Mouse (Mus musculus) kidney, postnatal 10 days (tissue): ENCODE measurements at regions not wholly inside any gene's neighbourhood (a gene's known extent, or its start where the extent isn't known, plus 50 kb on each side); places are given as distances from the start of the nearest gene placed in this dataset.
"Not testable (repeated sequence)": the region's sequence is repeated elsewhere in the genome, so short reads cannot be mapped to it uniquely, and the experiment has no call there.

Experiments
- DNase-seq: peaks from one replicate; pipeline ENCODE4 v3.0.0; 2021; ENCODE audit warnings: mixed read lengths

DNA sequence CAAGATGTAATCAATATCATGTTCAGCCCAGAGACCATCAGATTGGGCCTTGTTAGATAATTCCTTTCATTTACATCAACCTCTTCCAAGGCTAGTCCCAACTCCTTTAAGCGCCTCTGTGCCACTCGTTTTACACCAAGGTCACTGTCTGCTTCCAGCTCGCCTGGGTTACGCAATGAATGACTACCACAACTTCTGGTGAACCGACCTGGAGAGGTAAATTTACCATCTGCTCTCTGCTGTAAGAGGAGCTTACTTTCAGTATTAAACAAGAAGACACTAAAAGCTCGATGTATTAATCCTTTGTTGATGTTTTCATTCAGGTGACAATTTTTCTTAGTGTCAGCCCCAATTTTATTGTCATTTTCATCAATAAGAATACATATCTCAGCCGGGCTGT, 51.7 kb upstream of the Fam174b start:
- DNase-seq: no peak

DNA sequence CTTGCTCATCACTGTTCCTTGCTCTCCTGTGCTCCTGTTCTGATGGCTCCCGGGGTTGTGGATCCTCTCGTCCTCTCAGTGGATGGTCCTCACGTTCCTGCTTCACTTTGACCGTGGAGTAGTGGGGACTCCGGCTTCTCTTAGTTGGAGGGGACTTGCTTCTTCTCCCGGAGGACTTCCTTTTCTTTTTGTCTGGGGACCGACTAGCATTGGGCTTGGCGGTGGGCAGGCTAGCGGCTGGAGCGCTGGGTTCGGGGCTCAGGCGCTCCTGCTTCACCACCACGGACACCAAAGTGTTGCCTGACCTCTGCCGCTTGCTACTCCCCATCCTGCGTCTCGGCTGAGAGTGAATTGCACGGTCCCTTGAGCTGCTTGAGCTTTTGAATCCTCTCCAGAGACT, 53.9 kb upstream of the Fam174b start:
- DNase-seq: not testable (repeated sequence)

DNA sequence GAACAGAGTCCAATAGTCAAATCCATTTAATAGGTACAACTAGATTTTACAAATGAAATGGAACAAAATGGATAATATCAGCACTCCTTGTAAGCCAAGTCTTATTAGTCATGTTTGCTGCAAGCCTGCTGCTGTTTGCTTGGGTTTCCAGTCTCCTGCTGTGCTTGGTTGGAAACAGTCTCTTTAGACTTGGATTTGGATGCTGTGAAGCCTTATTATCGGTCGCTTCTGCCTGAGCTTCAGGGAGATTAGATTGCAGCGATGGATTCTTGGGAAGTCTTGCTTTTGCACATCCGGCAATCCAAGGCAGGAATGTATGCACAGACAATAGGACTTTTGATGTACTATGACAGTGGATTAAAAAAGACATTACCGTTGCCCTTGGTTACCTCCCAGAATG, 57.3 kb upstream of the Fam174b start:
- no peak for DNase-seq

DNA sequence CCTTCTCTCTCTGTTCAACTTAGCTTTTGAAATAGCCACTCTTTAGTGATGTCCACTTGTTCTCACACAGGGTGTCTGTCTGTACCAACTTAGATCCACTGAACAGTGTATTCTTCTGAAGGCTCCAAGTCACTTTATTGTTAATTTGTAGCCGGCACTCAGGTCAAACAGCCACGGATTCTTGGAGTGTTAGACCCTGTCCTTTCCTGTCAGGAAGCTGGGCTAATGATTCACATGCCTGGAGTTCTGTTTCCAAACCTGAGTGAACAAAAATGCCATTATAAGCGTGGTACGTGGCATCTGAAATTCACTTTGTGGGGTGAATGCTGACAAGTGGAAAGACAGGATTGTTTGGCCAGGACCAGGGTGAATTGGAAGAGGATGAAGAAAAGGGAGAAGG, 69.5 kb upstream of the Fam174b start:
- DNase-seq: peak; percentile 58

DNA sequence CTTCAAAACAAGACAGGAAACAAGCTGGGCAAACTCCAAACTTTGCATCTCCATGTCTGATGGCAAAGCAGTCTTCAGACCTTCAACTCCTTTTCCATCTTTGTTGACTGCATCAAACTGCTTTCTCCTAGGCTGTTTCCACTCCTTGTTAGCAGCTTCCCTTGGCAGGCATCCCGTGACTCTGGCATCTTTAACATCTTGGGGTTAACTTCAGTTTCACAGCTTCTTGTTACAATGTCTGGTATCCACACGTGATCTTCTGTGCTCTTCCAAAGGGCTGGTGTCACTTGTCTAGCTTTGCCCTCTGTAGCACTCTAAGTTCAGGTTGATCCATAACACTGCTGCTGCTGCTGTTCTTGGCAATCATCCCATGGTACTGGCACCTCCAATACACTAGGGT, 71.3 kb upstream of the Fam174b start:
- DNase-seq: peak; percentile 67

DNA sequence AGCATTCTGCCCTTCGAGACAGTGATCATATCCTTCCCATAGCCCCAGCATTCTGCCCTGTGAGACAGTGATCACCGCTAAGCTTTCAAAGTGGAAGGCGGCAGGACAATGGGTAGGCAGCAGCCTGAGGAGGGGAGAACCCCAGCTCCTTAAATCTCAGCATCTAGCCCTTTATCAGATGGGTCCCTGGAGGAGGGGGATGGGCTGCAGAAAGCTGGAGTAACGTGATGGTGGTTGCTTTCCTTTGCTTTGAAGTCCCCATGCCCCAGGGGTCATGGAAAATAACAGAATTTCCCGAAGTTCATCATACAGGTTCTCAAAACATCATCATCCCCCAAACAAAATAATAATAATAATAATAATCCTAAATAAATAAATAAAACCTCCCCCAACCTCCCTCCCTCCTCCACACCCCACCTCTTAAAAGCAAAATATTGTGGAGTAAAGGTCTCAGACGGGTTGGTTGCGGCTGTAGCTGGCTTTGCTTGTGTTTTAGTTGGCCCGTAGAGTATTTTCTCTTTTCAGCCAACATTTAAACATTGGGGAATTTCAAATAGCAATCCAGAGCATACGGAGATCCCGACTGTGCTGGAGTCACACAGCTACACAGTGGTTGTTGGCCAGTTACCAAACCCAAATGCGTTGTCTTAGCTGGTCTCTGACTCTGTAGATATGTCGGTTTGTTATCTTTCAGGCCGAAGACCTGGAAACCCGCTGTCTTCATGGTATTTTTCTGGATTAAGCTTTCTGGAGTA, 73.0 kb upstream of the Fam174b start:
- peak; percentile 75 for DNase-seq

DNA sequence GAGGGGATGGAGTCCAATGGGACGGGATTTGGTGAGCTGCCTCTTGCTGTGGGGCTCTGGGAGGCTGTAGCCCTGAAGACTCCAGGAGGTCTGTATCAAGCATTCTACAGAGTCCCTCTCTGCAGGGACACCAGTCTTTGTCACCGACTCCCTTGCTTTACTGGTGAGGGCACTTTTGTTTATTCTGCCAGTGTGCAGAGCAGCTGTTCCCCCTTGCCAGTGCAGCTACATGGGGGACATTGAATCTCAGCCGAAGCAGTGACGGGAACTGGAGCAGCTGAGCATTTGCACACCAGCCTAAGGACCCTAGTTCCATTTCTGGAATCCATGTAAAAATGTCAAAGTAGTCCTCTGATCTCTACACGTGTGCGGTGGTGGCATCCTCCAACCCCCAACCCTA, 75.1 kb upstream of the Fam174b start:
- DNase-seq: peak; percentile 1

DNA sequence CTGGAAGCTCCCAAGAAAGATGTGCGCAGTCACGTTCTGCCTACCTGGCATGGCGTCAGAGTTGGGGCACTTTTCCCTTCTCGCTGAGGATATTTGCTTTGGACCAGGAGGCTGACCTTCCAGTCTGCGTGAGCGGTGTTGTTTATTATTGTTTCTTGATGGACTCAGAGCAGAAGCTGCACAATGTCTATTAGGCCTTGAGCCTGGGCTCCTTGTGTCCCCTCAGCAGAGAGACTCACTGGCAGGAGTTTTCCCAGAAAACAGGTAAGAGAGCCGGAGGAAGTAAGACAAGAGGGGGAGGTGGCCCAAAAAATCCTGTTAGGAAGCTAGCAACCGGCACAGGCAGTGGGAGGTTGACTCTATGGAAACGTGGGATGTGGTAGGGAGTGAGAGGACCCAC, 77.6 kb upstream of the Fam174b start:
- DNase-seq: no peak

DNA sequence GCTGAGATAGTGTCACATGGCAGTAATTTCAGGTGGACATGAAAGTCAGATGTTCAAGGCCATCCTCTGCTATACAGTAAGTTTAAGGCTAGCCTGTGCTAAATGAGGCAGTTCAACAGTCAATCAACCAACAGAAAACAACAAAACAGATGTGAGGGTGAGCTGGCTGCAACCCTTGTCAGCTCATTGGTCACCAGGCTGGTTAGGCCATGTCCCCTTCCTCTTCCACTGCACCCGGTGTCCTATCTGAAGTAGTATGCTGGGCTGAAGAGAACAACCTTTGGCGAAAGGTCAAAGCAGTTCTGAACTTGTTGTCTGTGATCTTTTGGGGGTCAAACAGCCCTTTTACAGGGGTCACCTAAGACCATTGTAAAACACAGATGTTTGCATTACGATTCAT, 78.2 kb upstream of the Fam174b start:
- no peak for DNase-seq

DNA sequence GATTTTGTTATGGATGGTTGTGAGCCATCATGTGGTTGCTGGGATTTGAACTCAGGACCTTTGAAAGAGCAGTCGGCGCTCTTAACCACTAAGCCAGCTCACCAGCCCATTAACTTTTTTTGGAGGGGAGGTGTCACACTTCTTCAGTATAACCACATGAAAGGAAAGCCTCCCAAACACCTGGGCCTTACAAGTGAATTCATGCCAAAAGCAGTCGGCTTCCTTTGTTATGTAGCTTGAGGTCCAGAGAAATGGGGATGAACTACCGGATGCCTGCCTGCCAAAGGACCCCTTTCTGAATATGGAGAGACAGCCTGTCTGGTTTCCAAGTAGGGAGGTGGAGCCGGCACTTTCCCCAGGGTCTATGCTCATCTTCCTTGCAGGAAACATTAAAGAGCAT, 80.6 kb upstream of the Fam174b start:
- DNase-seq: no peak

DNA sequence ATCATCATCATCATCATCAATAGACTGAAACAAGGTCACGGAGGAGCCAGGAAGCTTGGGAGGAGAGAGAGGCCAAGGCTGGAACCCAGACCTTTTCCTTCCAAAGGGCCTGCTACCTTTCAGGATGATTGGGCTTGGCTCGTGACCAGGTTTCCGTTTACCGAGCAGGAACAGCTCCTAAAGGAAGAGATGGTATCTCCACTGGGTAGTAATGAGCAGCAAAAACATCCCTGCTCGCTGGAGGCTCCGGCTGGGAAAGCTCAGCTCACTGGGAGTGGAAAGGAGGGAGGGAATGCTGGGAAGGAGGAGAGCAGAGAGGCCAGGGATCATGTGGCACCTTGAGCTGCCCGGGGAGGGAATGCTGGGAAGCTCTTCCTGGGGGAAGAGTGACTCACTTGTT, 82.8 kb upstream of the Fam174b start:
- DNase-seq: peak; percentile 74

DNA sequence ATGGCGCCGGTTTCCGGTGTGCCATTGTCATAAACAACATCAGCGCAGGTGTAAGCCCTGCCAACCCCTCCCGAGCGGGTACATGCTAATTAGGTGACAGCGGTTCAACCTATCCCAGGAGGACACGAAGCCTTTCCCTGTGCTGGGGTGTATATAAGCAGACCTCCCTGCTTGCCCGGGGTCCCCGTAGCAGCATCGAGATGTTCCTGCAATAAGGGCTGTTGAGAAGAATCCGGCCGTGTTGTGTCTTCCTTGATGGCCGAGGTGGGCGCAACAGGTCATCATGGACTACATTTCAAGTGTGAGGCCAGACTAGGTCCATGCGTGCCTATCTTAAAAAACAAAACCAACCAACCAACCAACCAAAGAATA, 83.7 kb upstream of the Fam174b start:
- DNase-seq: not testable (repeated sequence)

DNA sequence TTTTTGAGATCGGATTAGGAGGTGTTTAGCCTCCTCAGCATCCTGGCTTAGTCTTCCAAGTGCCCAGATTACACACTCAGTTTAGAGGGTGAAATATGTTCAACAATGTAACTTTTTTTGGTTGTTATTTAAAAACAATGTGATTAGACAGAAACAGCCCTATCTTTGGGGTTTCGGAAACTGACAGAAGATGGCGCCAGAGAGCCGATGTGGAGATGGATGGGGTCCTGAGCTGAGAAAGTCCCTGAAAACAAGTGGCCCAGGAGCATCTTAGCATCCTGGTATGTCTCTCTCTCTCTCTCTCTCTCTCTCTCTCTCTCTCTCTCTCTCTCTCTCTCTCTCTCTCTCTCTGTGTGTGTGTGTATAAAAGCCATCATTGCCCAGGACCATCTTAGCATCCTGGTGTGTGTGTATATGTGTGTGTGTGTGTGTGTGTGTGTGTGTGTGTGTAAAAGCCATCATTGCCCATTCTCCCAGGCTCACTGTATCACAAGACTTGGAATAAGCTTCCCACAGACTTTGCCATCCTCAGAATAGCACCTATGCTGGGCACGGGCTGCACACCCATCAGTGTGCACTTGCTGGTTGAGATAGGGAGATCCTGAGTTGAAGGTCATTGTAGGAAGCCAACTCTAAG, 84.2 kb upstream of the Fam174b start:
- peak; percentile 89 for DNase-seq

DNA sequence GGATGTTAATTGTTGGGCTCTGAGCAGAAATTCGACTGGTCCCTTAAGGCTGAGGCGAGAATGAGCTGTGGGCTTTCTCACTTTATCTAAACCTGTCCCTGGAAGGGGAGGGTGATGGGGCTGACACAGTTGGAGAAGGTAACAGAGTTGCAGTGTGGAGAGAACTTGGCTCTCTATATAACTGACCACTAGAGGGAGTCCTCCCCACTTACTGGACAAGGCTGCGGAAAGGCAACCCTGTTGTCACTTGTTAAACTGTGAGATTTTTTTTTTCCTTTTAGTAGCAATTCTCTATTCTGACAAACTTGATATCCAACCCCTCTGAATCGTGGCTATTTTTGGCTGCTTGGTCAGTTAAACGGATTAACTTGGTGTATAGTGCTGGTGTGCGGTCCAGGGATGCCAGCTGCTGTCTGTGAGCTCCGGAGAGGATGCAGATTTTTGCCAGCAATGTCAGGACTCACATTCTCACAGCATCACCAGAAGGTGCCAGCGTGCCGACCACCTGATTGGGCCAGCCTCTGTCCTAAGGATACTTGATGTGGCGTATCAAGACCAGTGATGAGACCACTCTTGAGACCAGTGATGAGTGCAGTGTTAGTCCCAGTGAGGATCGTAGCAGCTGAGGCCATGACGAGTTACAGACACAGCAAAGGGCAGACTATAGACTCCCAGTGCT, 85.8 kb upstream of the Fam174b start:
- DNase-seq: peak; percentile 54

DNA sequence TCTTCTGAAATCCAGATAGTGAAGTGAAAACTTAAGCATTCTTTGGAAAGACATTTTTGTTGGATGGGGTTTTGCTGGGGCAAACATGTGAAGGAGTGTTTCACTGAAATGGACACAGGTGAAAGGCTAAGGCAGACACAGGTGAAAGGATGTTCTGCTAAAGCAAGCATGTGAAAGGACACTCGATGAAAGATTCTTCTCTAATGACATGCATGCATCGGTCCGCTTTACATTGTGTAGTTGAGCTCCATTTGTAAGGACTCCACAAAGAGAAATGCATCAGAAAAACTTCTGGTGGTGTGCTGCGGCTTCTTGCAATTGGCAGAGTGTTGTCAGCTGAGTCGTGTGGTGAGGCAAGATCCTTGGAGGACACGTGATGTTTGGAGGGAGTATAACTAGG, 89.2 kb upstream of the Fam174b start:
- DNase-seq: no peak

DNA sequence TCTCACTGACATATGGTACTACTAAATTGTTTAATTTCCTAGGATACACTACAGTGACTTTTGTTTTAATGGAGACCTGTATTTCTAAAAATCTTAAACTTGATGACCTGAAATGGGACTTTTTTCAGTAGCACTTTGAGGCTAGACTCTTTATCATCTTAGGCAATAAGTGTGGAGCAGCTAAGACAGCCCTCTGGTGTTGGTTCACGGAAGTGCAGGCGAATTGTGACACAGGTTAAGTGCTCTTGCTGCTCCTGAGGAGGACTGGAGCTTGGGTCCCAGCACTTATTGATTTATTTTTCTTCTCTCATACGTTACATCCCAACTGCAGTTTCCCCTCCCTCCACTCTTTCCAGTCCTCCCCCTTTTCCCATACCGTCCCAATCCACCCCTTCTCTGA, 92.1 kb upstream of the Fam174b start:
- DNase-seq: peak; percentile 90

DNA sequence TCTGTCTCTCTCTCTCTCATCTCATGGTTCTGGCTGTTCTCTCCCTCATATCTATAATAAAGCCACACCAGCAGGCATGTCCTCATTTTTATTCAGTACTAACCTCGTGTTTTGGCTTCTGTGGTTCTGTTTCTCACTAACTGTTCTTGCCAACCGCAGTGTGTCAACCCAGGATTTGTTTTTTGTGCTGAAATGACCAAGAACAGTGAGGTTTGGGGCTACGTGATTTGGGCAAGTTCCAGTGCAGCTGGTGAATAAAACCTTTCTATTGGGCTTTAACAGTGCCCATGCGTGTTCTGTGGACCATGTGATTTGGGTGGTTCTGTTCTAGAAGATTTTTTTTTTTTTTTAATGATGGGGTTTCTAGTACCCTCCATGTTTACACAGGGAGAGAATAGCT, 93.0 kb upstream of the Fam174b start:
- no peak for DNase-seq

DNA sequence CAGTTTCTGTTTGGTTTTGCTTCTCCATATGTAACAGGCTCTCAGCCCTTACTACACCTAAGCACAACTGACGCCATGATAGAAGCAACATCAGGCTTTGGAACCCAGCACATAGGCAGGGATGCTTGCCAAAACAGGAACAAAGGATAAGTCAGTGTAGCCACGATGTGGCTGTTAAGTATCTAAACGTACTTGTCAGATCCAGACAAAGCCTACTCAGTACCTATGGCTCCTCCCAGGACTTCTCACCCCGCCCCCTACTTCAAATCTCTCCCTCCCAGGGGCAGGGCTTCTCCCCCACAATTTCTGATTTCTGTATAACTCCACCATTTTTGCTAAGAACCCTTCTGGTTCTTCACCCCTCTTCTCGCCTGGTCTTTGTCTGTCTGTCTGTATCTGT, 93.4 kb upstream of the Fam174b start:
- DNase-seq: no peak

DNA sequence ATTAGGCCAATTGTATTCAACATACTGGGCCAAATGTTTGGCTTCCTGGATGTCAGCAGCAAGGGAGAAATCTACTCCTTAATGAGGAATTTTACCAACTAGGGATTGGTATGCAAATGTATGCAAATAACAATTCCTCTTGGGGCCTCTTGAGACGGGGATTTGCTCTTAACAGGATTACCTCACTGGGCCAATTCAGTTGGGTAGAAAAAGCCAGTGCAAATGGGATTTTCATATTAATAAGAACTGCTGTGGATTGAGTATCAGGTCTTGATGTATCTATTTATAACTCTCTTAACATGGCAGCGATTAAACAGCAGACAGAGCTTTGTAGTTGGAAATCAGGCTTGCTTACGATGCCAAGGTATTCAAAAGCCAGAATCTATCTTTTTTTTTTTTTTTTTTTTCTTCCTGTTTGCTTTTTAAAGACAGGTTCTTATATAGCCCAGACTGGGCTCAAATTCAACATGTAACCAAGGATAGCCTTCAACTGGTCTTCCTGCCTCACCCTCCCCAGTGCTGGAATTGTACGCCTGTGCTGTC, 95.7 kb upstream of the Fam174b start:
- no peak for DNase-seq

DNA sequence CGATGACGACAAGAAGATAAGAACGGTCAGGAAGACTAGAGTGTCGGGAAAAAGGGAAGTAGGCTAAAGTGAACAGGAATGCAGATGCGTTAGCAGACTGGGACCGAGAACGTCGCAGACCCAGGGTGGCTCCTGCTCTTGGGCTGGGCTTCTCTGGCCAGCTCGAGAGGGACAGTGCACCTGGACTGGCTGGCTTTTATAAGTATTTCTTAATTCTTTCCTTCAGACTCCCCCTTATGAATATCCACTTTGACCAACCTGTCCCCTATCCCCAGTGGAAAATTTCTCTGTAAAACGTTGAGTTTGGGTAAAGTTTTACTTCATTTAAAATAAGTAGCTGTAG, 96.1 kb upstream of the Fam174b start:
- DNase-seq: no peak

DNA sequence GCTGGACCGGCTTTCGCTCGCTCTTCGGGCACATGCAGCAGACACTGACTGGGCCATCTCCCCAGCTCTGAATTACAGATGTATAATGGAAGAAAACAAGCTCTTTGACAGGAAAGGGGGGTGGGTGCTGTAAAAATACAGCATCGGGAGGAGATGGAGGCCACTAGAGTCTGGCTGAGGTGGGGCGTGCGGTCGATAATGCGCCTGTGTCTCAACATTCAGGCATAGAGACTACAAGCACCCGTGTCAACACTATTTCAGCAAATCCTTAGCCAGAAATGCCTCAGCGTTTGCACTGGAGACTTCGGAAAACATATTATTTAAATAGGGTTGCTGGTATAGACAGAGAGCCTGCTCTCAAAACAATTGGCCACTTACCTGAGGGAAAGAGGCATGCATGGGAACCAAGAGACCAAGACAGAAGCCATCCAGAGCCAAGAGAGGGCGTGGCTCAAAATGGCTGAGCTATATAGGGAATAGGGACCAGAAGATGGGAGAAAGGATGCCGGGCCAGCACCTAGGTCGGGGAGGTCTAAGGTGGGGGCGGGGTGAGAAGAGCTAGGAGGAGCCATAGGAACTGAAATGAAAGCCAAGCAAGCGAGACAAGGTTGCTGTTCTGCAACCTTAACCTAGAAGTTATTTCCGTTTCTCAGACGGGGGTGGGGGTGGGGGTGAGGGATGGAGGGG, 96.7 kb upstream of the Fam174b start:
- DNase-seq: no peak

DNA sequence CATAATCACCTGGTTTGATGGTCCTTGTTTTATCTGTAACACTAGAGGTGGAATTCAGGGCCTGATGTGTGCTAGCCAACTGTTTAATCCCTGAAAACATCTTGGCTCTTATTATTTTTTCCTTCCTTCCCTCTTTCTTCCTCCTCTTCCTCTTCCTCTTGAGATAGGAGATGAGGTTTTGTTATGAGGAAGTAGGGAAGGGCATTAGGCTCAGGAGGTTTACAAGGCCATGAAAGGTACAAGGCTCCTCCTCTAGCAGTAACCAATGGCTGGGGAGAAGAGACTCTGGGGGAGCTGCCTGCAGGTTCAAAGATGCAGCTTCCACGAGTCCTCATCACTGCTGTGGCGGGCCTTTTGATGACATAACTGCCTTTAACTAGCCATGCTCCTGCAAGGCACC, 98.6 kb upstream of the Chd2 start:
- DNase-seq: no peak

DNA sequence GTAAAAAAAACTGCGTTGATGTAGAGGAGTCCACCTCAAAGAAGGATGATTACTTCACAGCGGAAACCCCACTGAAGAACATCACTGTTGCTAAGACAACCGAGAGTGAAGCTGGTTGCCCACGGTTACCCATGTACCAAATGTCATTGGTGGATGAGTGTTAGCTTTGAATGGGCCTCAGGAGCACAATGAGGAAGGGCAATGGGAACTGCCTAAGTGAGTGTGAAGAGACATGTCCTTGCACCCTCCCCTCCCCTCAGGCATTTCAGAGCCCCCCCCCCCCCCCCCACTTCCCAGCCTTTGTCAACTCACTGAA, 96.1 kb upstream of the Chd2 start:
- no peak for DNase-seq
